Mouse (Mus musculus) megakaryocyte, embryonic 14.5 days (primary cell): ENCODE measurements around the gene Hddc3.

ENCODE experiments used
- FLI1 ChIP-seq: IDR thresholded peaks from 2 replicates; pipeline ENCODE4 v1.6.1; 2012; ENCODE audit warnings: low read length, inconsistent platforms, mixed read lengths
- GATA1 ChIP-seq: IDR thresholded peaks from 3 replicates; pipeline ENCODE4 v1.6.1; 2012; ENCODE audit warnings: mixed read lengths, low read length, inconsistent platforms, borderline replicate concordance

GRCm38 (mm10) chr7:80386235-80386930, 43.5 kb downstream of the Hddc3 start:
- TF ChIP-seq GATA1 (no peak), FLI1 (no peak)
